Mouse (Mus musculus): ENCODE results near the gene Usp38. TPM values are rescaled to one million over a fixed set of nuclear protein-coding genes. Genes with fewer than 3 reads are reported as not detected.

The Usp38 gene
- polyA plus RNA-seq, 1 experiment from 2014 or later = 19.3 TPM

DNA sequence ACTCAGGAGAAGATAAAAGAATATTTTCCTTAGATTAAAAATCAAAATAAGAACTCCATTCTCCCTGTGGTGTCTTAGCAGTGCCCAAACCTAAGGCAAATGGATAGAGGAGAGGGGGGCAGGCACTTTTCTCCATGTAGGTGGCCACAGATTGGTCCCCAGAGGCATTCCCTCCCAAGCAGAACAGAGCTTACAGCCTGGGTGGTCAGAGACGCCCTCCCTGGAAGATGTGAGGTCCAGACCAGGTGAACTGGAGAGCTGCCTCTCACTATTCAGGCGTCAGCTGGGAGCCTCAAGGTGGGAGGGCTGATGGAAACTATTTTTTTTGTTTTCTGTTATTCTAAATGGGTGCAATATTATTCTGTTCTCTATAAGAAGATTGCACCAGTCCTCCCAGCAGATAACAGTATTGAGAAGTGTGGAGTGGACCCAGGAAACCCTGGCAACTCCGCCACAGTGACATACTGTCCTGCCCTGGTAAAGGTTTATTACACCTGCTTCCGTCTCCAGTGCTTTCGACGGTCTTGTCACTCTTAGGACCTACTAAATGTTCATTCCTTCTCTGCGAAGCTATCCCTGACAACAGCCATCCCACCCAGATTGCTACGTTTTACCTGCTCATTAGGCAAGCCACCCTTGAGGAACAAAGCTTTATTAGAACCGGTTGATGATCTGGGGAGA, 55.0 kb downstream of the Usp38 start:
- H3K36me3 ChIP-seq = no peaks in the 10 kb centered on the region
- 0 out of 2 replicates have a peak, but pooled peaks cover 2% of the 10 kb centered on the region for H3K9me3 ChIP-seq (replicated peaks)
- H3K4me2 ChIP-seq = no peak overlapping the region
- no peak for ATAC-seq
- H3K4me3 ChIP-seq = no peak overlapping the region
- H3K27me3 ChIP-seq (replicated peaks) = no peaks in the 10 kb centered on the region
- no peak overlapping the region for H3K9ac ChIP-seq
- WGBS (ENCODE audit: insufficient replicate concordance) = 70% methylated on average over 9 of the region's 9 CpGs
- H3K27ac ChIP-seq = no peak overlapping the region
- H3K4me1 ChIP-seq = 0 out of 2 replicates have a peak, but pooled peaks cover 5% of the 10 kb centered on the region

DNA sequence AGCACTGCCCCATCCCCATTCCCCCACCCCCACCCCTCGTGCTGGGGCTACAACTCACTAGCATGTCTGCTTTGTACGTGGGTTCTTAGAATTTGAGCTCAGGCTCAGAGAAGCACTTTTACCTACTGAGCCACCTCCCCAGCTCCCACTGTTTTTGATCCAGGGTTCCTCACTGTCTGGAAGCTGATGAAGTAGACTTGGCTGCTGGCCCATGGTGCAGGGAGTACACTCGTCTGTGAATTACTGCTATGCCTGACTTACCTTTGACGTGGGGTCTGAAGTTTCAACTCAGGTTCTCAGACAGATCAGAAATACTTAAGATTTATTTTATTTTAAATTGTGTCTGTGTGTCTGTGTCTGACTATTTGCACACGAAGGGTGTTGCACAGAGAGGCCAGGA, 57.0 kb downstream of the Usp38 start:
- H3K9ac ChIP-seq = no peak overlapping the region
- no peaks in the 10 kb centered on the region for H3K36me3 ChIP-seq
- H3K4me1 ChIP-seq = 0 out of 2 replicates have a peak, but pooled peaks cover 5% of the 10 kb centered on the region
- 0 out of 2 replicates have a peak, but pooled peaks cover 2% of the 10 kb centered on the region for H3K9me3 ChIP-seq (replicated peaks)
- H3K4me3 ChIP-seq = no peak overlapping the region
- no peak overlapping the region for H3K27ac ChIP-seq
- no peaks in the 10 kb centered on the region for H3K27me3 ChIP-seq (replicated peaks)
- 63% methylated on average over 5 of the region's 5 CpGs for WGBS (ENCODE audit: insufficient replicate concordance)
- H3K4me2 ChIP-seq = no peak overlapping the region
- no peak for ATAC-seq

DNA sequence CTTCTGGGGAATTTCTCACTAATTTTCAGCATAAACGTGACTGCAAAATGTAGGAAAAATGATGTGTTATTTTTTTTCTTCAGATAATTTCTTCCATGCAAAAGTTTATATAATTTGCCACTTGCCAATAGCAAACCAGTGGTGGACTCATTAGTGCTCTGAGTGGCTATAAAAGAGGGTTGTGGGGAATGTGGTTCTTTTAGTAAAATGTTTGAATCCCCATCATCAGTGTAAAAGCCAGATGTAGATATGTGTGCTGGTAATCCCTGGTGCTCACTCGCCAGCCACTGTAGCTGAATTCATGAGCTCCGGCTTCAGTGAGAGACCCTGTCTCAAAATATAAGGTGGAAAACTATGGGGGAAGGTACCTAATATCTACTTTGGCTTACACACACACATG, 61.8 kb downstream of the Usp38 start:
- no peak for ATAC-seq

DNA sequence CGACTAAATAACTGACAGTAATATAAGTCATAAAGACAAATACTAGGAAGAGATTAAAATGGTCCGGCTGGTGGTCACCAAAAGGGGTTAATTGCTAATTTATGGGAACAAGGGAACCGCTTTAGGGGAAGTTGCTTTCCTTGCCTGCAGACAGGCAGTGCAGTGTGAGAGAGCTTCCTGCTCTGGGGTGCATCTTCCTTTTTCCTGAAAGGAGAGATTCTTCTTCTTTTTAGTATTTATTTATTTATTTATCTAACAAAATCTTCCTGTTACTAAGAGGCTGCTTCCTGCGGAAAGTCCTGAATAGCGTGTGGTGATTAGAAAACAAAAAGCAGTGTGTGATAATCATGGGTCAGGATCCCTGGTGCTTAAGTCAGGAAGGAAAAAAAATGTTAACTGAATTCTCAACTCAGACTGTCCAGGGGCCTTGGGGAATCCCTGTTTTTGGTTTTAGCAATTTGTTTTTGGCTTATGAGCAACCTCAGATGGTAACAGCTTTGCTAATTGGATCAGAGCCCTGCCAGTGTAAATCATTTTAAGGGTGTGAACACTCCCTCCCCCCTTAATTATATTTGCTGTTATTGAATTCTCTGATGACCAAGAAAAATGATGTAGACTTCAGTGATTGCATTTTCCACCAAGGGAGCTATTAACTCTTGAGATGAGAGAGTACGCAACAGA, 62.4 kb downstream of the Usp38 start:
- 0 out of 2 replicates have a peak, but pooled peaks cover 2% of the 10 kb centered on the region for H3K9me3 ChIP-seq (replicated peaks)
- no peak overlapping the region for H3K4me2 ChIP-seq
- 25% methylated on average over 6 of the region's 6 CpGs for WGBS (ENCODE audit: insufficient replicate concordance)
- H3K27ac ChIP-seq = 0 out of 2 replicates have a peak overlapping the region, but pooled peaks have one; percentile 30
- H3K4me1 ChIP-seq = 0 out of 2 replicates have a peak, but pooled peaks cover 10% of the 10 kb centered on the region
- no peak overlapping the region for H3K4me3 ChIP-seq
- H3K9ac ChIP-seq = no peak overlapping the region
- no peaks in the 10 kb centered on the region for H3K36me3 ChIP-seq
- no peaks in the 10 kb centered on the region for H3K27me3 ChIP-seq (replicated peaks)
- ATAC-seq = no peak

More for the DNA sequence above, 61.8 kb downstream of the Usp38 start:
- H3K9me3 ChIP-seq (replicated peaks) = 0 out of 2 replicates have a peak, but pooled peaks cover 2% of the 10 kb centered on the region
- H3K9ac ChIP-seq = no peak overlapping the region
- 0 out of 2 replicates have a peak, but pooled peaks cover 10% of the 10 kb centered on the region for H3K4me1 ChIP-seq
- H3K36me3 ChIP-seq = no peaks in the 10 kb centered on the region
- no peak overlapping the region for H3K27ac ChIP-seq
- no peaks in the 10 kb centered on the region for H3K27me3 ChIP-seq (replicated peaks)
- no peak overlapping the region for H3K4me3 ChIP-seq
- 56% methylated on average over 3 of the region's 3 CpGs for WGBS (ENCODE audit: insufficient replicate concordance)
- H3K4me2 ChIP-seq = no peak overlapping the region

DNA sequence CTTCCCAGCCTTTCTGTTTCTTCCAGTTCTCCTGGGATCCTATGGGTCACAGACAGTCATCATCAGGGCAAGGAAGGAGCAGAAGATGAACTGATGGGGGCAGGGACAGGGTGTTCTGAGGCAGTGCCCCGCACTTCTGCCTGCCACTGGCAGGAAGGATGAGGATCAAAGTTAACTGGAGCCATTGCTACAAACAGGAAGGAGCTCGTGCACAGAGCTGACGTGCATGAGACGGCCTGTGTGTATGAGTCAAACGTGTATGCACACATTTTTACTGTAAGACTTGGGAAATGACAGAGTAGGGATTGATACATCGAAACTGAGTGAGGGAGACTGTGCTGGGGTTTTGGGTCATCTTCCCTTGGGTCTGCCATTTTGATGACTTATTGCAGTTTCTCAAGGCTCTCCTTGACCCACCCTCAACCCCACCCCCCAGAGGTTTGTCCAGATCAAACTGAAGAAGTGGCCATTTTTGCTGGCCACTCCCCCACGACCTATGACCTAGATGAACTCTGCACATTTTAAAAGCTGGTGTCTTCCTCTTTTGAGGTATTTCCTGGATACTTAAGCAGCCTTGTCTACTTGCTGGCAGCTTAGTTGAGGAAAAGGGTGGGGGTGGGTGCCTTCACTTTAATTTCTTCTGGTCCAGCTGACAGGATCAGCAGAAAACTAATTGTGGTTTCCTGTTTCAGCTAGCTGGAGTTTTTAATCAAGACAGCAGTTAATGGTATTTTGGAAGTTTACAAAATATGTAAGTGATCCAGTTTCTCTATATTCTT, 66.1 kb downstream of the Usp38 start:
- Histone ChIP-seq H3K4me1 (0 out of 2 replicates have a peak, but pooled peaks cover 10% of the 10 kb centered on the region), H3K9me3 (replicated peaks) (no peaks in the 10 kb centered on the region), H3K36me3 (no peaks in the 10 kb centered on the region), H3K27ac (no peak overlapping the region), H3K27me3 (replicated peaks) (no peaks in the 10 kb centered on the region), H3K4me3 (no peak overlapping the region), H3K9ac (no peak overlapping the region), H3K4me2 (no peak overlapping the region)
- ATAC-seq = 0 out of 2 replicates have a peak, but pooled peaks have one; percentile 30
- 22% methylated on average over 7 of the region's 7 CpGs for WGBS (ENCODE audit: insufficient replicate concordance)

DNA sequence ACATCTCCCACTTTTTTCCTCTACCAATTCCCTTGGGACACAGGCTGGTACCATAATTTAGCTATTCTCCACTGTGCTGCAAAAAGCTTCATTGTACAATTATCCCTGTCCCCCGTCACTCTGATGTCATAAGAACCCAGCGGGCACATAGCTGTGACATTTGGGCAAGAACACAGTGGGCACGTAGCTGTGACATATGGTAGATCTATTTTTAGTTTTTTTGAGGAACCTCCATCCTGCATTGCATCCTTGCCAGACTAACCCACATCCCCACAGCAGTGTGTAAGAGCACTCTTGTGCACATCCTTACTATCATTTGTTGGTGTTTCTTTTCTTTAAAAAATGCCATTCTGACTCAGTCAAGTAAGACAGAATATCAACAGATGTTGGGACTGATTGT, 71.0 kb downstream of the Usp38 start:
- Histone ChIP-seq H3K9ac (no peak overlapping the region), H3K4me3 (no peak overlapping the region), H3K4me1 (0 out of 2 replicates have a peak, but pooled peaks cover 3% of the 10 kb centered on the region), H3K27me3 (replicated peaks) (no peaks in the 10 kb centered on the region), H3K9me3 (replicated peaks) (no peaks in the 10 kb centered on the region), H3K36me3 (no peaks in the 10 kb centered on the region), H3K4me2 (no peak overlapping the region), H3K27ac (no peak overlapping the region)
- no peak for ATAC-seq
- 47% methylated on average over 3 of the region's 3 CpGs for WGBS (ENCODE audit: insufficient replicate concordance)

DNA sequence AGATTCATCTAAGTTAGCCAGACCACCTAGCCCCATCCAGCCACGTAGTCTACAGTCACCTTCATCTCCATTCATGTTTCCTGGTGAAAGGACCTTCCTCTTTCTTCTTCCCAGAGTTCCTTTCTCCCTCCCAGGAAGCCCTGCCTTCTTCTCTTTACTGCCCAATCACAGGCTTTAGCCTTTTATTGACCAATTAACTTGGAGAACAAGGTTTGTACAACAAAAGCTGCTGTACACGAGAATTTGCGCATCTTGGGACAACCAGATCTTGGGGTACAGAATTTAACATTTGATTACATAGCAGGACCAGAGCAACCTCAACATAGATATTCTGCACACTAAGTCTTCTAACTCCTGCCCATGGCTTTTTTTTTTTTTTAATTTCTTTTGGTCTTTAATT, 73.1 kb downstream of the Usp38 start:
- Histone ChIP-seq H3K27ac (no peak overlapping the region), H3K4me2 (no peak overlapping the region), H3K9me3 (replicated peaks) (no peaks in the 10 kb centered on the region), H3K9ac (no peak overlapping the region), H3K36me3 (no peaks in the 10 kb centered on the region), H3K4me1 (no peaks in the 10 kb centered on the region), H3K4me3 (no peak overlapping the region), H3K27me3 (replicated peaks) (no peaks in the 10 kb centered on the region)
- no peak for ATAC-seq
- 76% methylated on average over 3 of the region's 3 CpGs for whole genome bisulfite sequencing (ENCODE audit: insufficient replicate concordance)

DNA sequence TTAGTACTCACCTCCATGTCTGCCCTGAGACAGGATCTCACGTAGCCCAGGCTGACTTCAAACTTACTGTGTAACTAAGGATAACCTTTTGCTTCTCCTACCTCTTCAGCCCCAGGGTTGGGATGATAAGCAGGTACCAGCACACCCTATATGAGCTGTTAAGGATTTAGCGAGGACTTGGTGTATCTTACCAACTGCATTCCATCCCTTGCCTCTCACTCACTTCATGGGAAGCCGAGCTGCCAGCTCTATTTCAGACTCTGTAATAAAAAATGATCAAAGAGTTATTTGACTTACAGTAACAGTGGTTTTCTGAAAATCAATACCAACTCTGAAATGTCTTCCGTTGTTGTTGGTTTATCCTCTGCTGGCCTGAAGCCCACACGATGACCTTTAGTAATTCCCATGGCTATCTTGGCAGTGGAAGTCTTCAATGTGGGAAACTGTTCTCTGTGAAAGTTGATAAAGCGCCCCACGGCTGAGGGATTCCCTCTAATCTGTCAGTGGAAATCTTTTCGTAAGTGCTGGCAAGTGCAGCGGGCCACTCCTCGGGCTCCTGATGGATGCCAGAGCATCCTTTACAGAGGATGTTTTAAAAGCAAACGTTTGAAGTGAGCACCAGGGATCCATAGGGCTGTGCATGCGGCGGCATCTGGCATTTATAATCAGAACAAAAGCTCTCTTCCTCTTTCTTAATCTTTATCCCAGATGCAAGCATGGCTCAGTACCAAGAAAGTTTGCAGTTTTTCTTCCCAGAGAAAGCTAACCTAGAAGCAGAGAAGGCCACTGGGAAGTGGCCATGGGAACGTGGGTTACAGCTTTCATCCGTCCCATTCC, 76.7 kb downstream of the Usp38 start:
- no peaks in the 10 kb centered on the region for H3K27me3 ChIP-seq (replicated peaks)
- no peak for ATAC-seq
- no peaks in the 10 kb centered on the region for H3K9me3 ChIP-seq (replicated peaks)
- H3K4me2 ChIP-seq = no peak overlapping the region
- WGBS (ENCODE audit: insufficient replicate concordance) = 56% methylated on average over 15 of the region's 15 CpGs
- H3K4me1 ChIP-seq = no peaks in the 10 kb centered on the region
- H3K36me3 ChIP-seq = no peaks in the 10 kb centered on the region
- no peak overlapping the region for H3K9ac ChIP-seq
- no peak overlapping the region for H3K4me3 ChIP-seq
- no peak overlapping the region for H3K27ac ChIP-seq

Other genes starting within 250 kb of the Usp38 start
- gene Gab1, start 134.4 kb downstream of the Usp38 start, polyA plus RNA-seq (2016; fragmentation: Nextera tagmentation; extraction: Ambion mirVana) = 13.1 and 14.6 TPM in 2 replicates